Mouse (Mus musculus) adrenal gland, postnatal 10 days (tissue): Measurements from ENCODE around the gene Arid3a. TPM values are rescaled to one million over a fixed set of nuclear protein-coding genes. Genes with fewer than 3 reads are reported as not detected.
A peak's percentile ranks its signal among the peaks of the same experiment; 100 is the strongest.

Experiments
- DNase-seq: peaks from one replicate; pipeline ENCODE4 v3.0.0; 2021; ENCODE audit warnings: mixed read lengths
- total RNA-seq, 2 experiments: library from RNA; stranded (reverse); gene quantifications; 2 replicates each; pipeline ENCODE4 v1.2.3; 2021

The Arid3a gene
- total RNA-seq, 2 experiments from 2014 or later, result 6.3 to 8.1 TPM

DNA sequence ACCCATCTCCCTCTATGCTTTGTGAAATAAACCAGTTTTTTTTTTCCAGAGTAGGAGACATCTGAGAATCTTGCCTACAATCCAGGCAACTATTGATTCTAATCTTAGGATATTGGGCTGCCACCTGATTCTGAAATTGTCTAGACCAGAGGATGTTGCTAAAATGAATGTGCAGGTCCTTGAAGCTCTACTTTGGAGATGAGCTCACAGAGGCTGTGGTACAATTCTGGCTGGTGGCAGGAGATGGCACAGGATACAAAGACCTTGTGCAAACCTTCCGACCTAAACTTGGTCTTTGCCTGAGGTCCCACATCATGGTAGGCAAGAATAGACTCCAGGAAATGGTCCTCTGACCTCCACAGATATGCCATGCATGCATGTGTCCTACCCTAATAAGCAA, 68.8 kb downstream of the Arid3a start:
- no peak for DNase-seq

DNA sequence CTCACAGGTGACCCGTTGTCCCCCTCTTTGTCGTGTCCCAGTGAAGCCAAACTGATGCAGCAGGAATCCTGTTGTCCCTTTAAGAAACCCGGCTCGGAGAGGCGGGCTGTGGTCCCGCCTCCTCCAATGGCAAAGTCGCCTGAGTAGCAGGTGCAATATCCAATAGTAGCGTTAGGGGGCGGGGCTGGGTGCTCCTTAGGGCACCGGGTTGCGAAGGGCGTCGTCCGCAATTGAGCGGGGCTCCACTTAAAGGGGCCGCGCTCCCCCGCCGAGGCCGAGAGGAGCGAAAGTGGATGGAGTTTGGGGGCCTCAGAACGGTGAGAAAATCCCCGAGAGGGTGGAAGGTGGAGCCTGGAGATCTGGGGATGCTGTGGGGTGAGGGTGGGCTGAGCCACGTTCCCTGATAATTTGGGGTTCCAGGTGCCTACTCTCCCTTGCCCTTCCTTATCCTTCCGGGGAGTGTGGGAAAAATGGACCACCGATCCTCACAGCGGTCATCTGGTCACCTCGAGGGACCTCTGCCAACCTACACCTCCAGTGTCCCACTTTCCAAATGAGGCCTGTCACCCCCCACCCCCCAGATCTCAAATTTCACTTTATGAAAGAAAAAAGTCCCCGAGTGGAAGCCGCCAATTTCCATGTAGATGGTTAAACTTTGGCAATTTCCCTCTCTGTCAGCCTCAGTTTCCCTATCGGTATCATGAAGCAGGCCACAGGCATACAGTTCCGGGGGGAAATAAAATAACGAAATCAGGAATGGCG, 69.6 kb downstream of the Arid3a start, which contains the start of gene Abca7:
Gene Abca7 (plus strand): TSS at position 223 of the 762 bp plus-strand sequence.
- peak; percentile 99 for DNase-seq

- peak; percentile 79 for DNase-seq
Observed at GRCm38 (mm10) chr10:79997034-79997760, 70.4 kb downstream of the Arid3a start.

DNA sequence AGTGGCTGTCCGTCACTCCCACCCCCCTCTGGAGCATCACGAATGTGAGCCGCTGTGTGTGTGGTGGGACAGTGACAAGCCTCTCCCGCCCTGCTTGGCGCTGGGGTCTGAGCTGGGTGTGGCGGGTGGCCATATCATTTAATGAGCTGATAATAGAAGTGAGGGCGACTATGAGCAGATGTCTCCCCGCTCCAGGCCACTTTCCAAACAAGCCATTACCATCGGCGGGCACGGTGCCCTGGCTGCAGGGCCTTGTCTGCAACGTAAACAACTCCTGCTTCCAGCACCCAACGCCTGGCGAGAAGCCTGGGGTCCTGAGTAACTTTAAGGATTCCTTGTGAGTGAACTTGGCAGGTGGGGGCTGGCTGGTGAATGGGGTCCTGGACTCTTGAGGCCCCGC, 71.0 kb downstream of the Arid3a start:
- DNase-seq, result peak; percentile 52

- no peak for DNase-seq
Observed at GRCm38 (mm10) chr10:80001945-80002344, 75.1 kb downstream of the Arid3a start.

- no peak for DNase-seq
Observed at GRCm38 (mm10) chr10:80002829-80003228, 76.0 kb downstream of the Arid3a start.

DNA sequence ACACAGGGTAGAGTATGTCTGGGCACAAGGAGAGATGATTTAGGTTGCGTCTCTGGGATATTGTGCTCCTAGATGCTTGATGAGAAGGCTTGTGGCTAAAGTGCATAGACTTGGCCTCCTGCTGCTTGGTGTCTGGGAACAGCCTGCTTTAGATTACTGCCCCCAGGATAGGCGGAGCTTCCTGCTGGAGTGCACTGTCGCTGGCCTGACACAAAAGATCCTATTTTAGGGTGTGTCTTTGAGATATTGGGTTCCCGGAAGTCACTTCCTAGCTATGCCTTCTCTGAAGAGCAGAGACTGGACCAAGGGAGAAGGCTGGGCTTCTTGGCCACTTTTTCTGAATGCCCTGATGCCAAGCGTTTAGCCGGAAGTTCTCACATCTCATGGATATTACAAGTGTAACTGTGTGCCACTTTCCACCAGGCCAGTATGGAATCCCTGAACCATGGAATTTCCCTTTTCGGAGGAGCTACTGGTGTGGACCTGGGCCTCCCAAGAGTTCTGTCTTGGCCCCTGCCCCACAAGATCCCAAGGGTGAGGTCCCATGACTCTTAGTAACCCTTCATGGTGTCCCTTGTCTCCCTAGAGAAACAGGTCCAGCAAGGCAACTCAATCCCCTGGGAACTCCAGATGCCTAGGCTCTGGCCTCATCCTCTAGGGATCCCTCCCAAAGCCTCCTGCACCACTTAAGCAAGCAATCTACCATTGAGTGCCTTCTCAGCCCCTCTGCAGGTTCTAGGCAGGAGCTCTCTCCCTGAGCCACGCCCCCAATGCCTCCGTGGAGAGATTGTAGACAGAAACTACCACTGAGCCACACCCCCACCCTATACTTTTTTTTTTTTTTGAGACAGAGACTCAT, 76.8 kb downstream of the Arid3a start:
- no peak for DNase-seq

- peak; percentile 71 for DNase-seq
Observed at GRCm38 (mm10) chr10:80004233-80004705, 77.4 kb downstream of the Arid3a start.

Other genes with a start within 250 kb of the Arid3a start
- 10 to 100 TPM; 90.2 to 96.7 TPM for gene Cdc34, start 244.8 kb upstream of the Arid3a start, total RNA-seq
- 1 to 10 TPM; 1.0 to 1.5 TPM for gene Gzmm, start 238.0 kb upstream of the Arid3a start, total RNA-seq
- gene Bsg, start 222.6 kb upstream of the Arid3a start, total RNA-seq, result 100 to 1,000 TPM; 662 to 732 TPM
- gene Hcn2, start 210.4 kb upstream of the Arid3a start, total RNA-seq, result 1 to 10 TPM; 7.2 to 8.7 TPM
- gene Polrmt, start 180.5 kb upstream of the Arid3a start, total RNA-seq, result 10 to 100 TPM; 60.1 to 69.8 TPM
- not detected for gene Fgf22, start 172.0 kb upstream of the Arid3a start, total RNA-seq
- gene Rnf126, start 160.1 kb upstream of the Arid3a start, total RNA-seq, result 10 to 100 TPM; 50.8 to 55.1 TPM
- gene Fstl3, start 149.8 kb upstream of the Arid3a start, total RNA-seq, result 1 to 10 TPM; 5.5 to 5.7 TPM
- under 1 TPM; 0.09 to 0.21 TPM for gene Prss57, start 136.1 kb upstream of the Arid3a start, total RNA-seq
- gene Palm, start 133.5 kb upstream of the Arid3a start, total RNA-seq, result 10 to 100 TPM; 69.6 to 80.2 TPM
- gene Misp, start 106.1 kb upstream of the Arid3a start, total RNA-seq, result under 1 TPM in 1 of 2 experiments, not detected in 1; 0.27 TPM
- 100 to 1,000 TPM; 267 to 270 TPM for gene Ptbp1, start 72.6 kb upstream of the Arid3a start, total RNA-seq
- 1 to 10 TPM; 1.5 to 2.8 TPM for gene Prtn3, start 52.6 kb upstream of the Arid3a start, total RNA-seq
- gene Plppr3, start 52.4 kb upstream of the Arid3a start, total RNA-seq, result 1 to 10 TPM; 3.4 to 4.3 TPM
- gene Elane, start 40.8 kb upstream of the Arid3a start, total RNA-seq, result 1 to 10 TPM; 2.1 to 2.3 TPM
- 100 to 1,000 TPM; 316 to 348 TPM for gene Cfd, start 36.2 kb upstream of the Arid3a start, total RNA-seq
- 10 to 100 TPM; 48.1 to 50.8 TPM for gene Med16, start 18.1 kb upstream of the Arid3a start, total RNA-seq
- gene Gm26602, start 16.2 kb upstream of the Arid3a start, total RNA-seq, result not detected
- gene Kiss1r, start 10.1 kb upstream of the Arid3a start, total RNA-seq, result 1 to 10 TPM in 1 of 2 experiments, under 1 TPM in 1; 0.69 to 1.8 TPM
- 10 to 100 TPM; 78.9 to 93.6 TPM for gene R3hdm4, start 5.8 kb upstream of the Arid3a start, total RNA-seq
- 10 to 100 TPM; 32.4 to 34.9 TPM for gene Wdr18, start 33.1 kb downstream of the Arid3a start, total RNA-seq
- gene Grin3b, start 43.7 kb downstream of the Arid3a start, total RNA-seq, result under 1 TPM; 0.27 to 0.36 TPM
- 100 to 1,000 TPM; 143 to 146 TPM for gene Tmem259, start 57.3 kb downstream of the Arid3a start, total RNA-seq
- 10 to 100 TPM; 46.8 to 57.8 TPM for gene Cnn2, start 61.5 kb downstream of the Arid3a start, total RNA-seq
- gene Abca7, start 69.5 kb downstream of the Arid3a start, total RNA-seq, result 10 to 100 TPM; 16.0 to 19.8 TPM
- gene Arhgap45, start 89.6 kb downstream of the Arid3a start, total RNA-seq, result 10 to 100 TPM; 11.9 to 12.7 TPM
- 100 to 1,000 TPM in 1 of 2 experiments, 10 to 100 TPM in 1; 96.5 to 102 TPM for gene Polr2e, start 112.8 kb downstream of the Arid3a start, total RNA-seq
- 1,000 to 10,000 TPM; 1,132 to 1,146 TPM for gene Gpx4, start 120.1 kb downstream of the Arid3a start, total RNA-seq
- 10 to 100 TPM; 37.5 to 55.7 TPM for gene Sbno2, start 178.5 kb downstream of the Arid3a start, total RNA-seq
- 100 to 1,000 TPM; 133 to 151 TPM for gene Stk11, start 188.8 kb downstream of the Arid3a start, total RNA-seq
- 100 to 1,000 TPM; 982 to 996 TPM for gene Atp5d, start 211.6 kb downstream of the Arid3a start, total RNA-seq
- gene Cbarp, start 213.8 kb downstream of the Arid3a start, total RNA-seq, result 10 to 100 TPM; 41.6 to 65.6 TPM
- 100 to 1,000 TPM; 106 to 127 TPM for gene Midn, start 221.2 kb downstream of the Arid3a start, total RNA-seq
- 100 to 1,000 TPM; 102 to 168 TPM for gene Cirbp, start 238.9 kb downstream of the Arid3a start, total RNA-seq
- 1 to 10 TPM; 6.4 to 7.7 TPM for gene 1600002K03Rik, start 245.9 kb downstream of the Arid3a start, total RNA-seq